Mouse (Mus musculus) thymus, adult 2 months (tissue): ENCODE measurements at regions not wholly inside any gene's neighbourhood (a gene's known extent, or its start where the extent isn't known, plus 50 kb on each side); places are given as distances from the start of the nearest gene placed in this dataset.

Source experiments
- DNase-seq: peaks from one replicate; pipeline ENCODE4 v3.0.0; 2021
- H3K27ac ChIP-seq: fragments of 200-500 bp; 2 replicates; pipeline ENCODE4 v1.5.1; 2012; ENCODE audit warnings: low read length, control low read depth; ENCODE audit not compliant: control insufficient read depth, insufficient read depth
- H3K27me3 ChIP-seq: fragments of 200-500 bp; 2 replicates; pipeline ENCODE4 v1.6.1; 2012; ENCODE audit warnings: mild to moderate bottlenecking, low read length, moderate library complexity, mixed read lengths; ENCODE audit not compliant: control insufficient read depth, insufficient read depth
- H3K36me3 ChIP-seq: fragments of 200-500 bp; 2 replicates; pipeline ENCODE4 v1.6.1; 2012; ENCODE audit warnings: mild to moderate bottlenecking, low read length, moderate library complexity; ENCODE audit not compliant: control insufficient read depth, insufficient read depth
- H3K4me1 ChIP-seq: fragments of 200-500 bp; replicated peaks from 2 replicates; pipeline ENCODE4 v1.6.1; 2012; ENCODE audit warnings: low read length; ENCODE audit not compliant: control insufficient read depth, insufficient read depth
- H3K4me3 ChIP-seq: fragments of 200-500 bp; 2 replicates; pipeline ENCODE4 v1.5.1; 2012; ENCODE audit warnings: mild to moderate bottlenecking, low read length, control low read depth, moderate library complexity; ENCODE audit not compliant: control insufficient read depth, insufficient read depth
- CTCF ChIP-seq: fragments of 200-500 bp; IDR thresholded peaks from 2 replicates; pipeline ENCODE4 v1.5.1; 2012; ENCODE audit warnings: mild to moderate bottlenecking, control low read depth, low read length, moderate library complexity, borderline replicate concordance; ENCODE audit not compliant: control insufficient read depth, poor library complexity, insufficient read depth; ENCODE audit errors: extremely low read depth
- POLR2A ChIP-seq: fragments of 200-500 bp; IDR thresholded peaks from 2 replicates; pipeline ENCODE4 v1.6.1; 2012; ENCODE audit warnings: mild to moderate bottlenecking, low read length, control low read depth, moderate library complexity; ENCODE audit not compliant: control insufficient read depth, poor library complexity, insufficient read depth; ENCODE audit errors: extremely low read depth
- WGBS: fragments of 180-500 bp; shearing (Covaris S2); methylation state at CpG from one replicate; pipeline ENCODE4 v1.1.7; 2018; 5-methylcytosine and 5-hydroxymethylcytosine counted together

DNA sequence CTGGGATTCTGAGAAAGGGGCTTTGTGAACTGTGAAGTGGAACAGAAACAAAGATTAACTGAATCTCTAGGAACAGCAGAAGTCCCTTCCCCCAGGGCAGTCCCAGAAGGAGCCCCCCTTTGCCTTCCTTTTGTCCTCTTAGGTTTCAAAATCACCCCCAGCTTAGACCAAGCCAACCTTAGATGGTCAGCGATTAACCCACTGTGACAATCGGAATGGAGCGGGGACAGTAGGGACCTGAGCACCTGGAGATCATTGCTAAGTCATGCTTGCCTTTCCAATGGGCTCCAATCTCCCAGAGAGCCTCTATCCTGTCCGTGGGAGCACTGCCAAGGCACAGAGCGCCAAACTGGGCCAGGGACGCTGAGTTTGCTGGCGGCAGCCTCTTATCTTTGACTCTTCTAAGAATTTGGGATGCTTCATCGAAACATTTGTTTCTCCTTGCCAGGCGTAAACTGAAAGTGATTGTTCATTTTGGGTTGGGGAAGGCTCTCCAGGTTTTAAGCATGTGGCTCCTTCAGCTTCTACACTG, 165.3 kb upstream of the Ankrd55 start:
- no peak for DNase-seq
- no peaks in the 10 kb centered on the region for H3K36me3 ChIP-seq
- 88% methylated on average over 9 of the region's 9 CpGs for WGBS
- TF ChIP-seq POLR2A (no peak), CTCF (no peak)
- H3K4me3 ChIP-seq = no peak overlapping the region
- no peaks in the 10 kb centered on the region for H3K4me1 ChIP-seq
- no peak overlapping the region for H3K27ac ChIP-seq
- H3K27me3 ChIP-seq = no peaks in the 10 kb centered on the region

DNA sequence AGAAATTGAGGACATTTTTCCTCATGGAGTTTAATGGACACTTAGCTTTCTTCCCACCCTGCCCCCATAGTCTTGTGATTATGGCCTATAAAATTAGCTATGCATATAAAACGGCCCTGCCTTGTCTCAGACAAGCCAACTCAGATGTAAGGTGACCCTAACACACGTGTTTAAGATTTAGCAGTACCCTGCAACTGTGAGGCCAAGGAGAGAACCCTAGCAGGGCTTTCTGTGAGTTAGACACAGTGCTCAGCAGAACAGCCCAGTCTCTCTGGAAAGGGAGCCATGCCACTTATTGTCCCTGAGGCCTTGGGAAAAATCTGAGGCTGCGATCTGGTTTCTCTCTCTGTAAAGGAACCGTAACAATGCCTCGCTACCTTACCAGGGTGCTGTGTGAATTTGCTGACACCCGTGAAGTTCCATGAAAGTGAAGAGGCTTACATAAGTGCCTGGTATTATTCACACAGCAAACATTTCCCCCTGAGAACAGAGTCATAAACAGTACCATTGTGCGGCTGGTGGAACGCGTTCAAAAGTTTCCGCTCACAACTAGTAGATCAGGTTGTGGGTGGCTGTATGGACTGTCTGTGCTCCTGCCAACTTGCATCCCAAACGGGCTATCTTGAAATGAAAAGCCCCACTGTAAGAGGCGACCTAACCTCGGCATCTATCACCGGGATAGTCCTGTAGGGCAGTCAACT, 162.3 kb upstream of the Ankrd55 start:
- TF ChIP-seq CTCF (no peak), POLR2A (no peak)
- WGBS = 93% methylated on average over 14 of the region's 14 CpGs
- no peak overlapping the region for H3K4me3 ChIP-seq

DNA sequence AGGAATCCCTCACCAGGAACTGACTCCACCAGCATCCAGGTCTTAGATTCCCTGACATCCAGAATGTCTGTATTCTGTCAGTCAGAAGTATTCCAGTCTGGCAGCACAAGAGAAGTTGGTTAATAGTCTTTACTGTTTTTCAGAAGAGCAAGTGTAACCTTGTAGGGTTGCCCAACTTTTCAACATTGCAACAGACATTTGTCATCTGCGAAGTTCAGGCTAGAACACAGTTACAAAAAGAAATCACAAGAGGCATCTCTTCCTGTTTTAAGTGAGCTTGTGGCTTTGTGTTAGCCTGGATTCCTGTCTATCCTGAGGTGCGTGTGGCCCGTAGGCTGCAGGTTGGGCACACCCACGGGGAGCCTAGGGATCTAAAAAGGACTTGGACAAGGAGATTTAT, 158.0 kb upstream of the Ankrd55 start:
- WGBS = 23% methylated on average over 4 of the region's 4 CpGs
- no peaks in the 10 kb centered on the region for H3K27me3 ChIP-seq
- no peaks in the 10 kb centered on the region for H3K4me1 ChIP-seq
- no peaks in the 10 kb centered on the region for H3K36me3 ChIP-seq
- TF ChIP-seq POLR2A (no peak), CTCF (no peak)
- H3K27ac ChIP-seq = no peak overlapping the region
- no peak for DNase-seq
- H3K4me3 ChIP-seq = no peak overlapping the region

More for the DNA sequence above, 162.3 kb upstream of the Ankrd55 start:
- DNase-seq = no peak
- H3K27ac ChIP-seq = no peak overlapping the region
- H3K4me1 ChIP-seq = no peaks in the 10 kb centered on the region
- H3K36me3 ChIP-seq = no peaks in the 10 kb centered on the region
- no peaks in the 10 kb centered on the region for H3K27me3 ChIP-seq

DNA sequence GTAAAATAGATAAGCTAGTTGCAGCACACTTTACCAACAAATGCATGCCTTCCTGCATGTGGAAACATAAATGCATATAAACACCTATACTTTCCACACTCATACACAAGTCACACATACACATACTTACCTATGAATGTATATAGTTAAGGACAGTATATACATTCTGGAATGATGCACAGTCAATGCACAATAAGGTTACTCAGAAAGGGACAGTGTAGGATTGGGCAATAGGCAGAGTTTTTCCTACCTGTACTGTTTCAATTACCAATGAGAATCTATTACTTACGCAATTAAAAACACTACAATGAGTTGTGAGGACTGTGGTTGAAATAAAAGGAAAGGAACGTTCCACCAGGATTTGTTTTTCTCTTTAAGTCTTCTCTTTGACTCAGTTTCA, 157.5 kb upstream of the Ankrd55 start:
- no peaks in the 10 kb centered on the region for H3K4me1 ChIP-seq
- H3K27me3 ChIP-seq = no peaks in the 10 kb centered on the region
- 95% methylated on average over 2 of the region's 2 CpGs for WGBS
- H3K27ac ChIP-seq = no peak overlapping the region
- TF ChIP-seq POLR2A = no peak
- TF ChIP-seq CTCF = no peak
- no peaks in the 10 kb centered on the region for H3K36me3 ChIP-seq
- DNase-seq = no peak
- H3K4me3 ChIP-seq = no peak overlapping the region

DNA sequence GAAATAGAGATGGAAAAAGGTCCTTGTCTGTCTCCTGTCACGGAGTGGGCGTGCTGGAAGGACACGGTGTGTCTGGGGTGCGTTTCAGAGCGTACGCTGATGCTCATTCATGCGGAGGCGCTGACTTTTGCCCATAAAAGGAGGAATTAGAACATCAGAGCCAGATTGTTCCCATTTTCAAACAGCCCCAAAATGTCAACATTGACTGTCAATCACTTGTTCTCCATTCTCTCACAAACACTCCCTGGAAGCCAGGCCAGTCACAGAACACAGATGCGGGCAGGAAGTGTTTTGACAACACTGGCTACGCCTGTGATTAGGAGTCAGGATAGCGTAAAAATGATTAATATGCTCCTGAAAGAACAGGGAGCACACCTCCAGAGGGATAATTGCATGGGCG, 157.1 kb upstream of the Ankrd55 start:
- TF ChIP-seq POLR2A (no peak), CTCF (no peak)
- H3K4me3 ChIP-seq = no peak overlapping the region
- WGBS = 89% methylated on average over 12 of the region's 12 CpGs
- H3K27me3 ChIP-seq = no peaks in the 10 kb centered on the region
- no peaks in the 10 kb centered on the region for H3K4me1 ChIP-seq
- H3K36me3 ChIP-seq = no peaks in the 10 kb centered on the region
- DNase-seq = no peak
- no peak overlapping the region for H3K27ac ChIP-seq

DNA sequence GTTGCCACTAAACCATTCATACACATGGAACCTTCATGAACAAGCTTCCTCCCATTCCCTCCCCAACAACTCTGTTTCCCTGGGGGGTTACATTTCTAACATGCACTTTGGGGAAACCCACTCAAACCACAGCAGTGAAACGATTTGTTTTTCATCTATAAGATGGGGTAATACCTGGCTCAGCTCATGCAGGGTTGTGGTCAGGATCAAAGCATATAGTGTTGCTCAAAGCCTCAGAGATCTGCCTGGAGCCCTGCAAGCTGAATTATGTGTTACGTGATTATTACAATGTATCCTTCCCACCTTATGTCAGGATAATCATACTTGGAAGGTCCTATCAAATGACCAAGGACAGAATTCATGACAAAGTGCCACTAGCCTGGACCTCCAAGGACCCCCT, 154.5 kb upstream of the Ankrd55 start:
- no peak for TF ChIP-seq CTCF
- no peak for TF ChIP-seq POLR2A
- WGBS = 8% methylated on average over 2 of the region's 2 CpGs
- DNase-seq = no peak
- Histone ChIP-seq H3K36me3 (no peaks in the 10 kb centered on the region), H3K27ac (no peak overlapping the region), H3K27me3 (no peaks in the 10 kb centered on the region), H3K4me3 (no peak overlapping the region), H3K4me1 (no peaks in the 10 kb centered on the region)
